ENCODE assay signal across 18 mouse cellular contexts in genomic region chr2:76334596-76334995, GRCm38 (mm10). TPM values are rescaled to one million over a fixed set of nuclear protein-coding genes. Genes with fewer than 3 reads are reported as not detected.
DNase-seq lines count a peak whose midpoint lies in the region; ATAC-seq and TF ChIP-seq lines count a peak whose summit lies in the region.
"Had no signal": no experiment of that assay in that cellular context is flagged by ENCODE, and none has a peak within 500 bp of the region (broad histone marks: within the 10 kb centered on the region; RNA-seq: fewer than 3 reads in every experiment).

No protein-coding gene starts in this region.

- no peaks in the 10 kb centered on the region for H3K9me3 ChIP-seq in hindbrain, postnatal 0 days (ENCODE audit: low read length)
- no peaks in the 10 kb centered on the region for H3K9me3 ChIP-seq in hindbrain, embryonic 11.5 days (ENCODE audit: control insufficient read depth, low read length)
- H3K9me3 ChIP-seq in lung, postnatal 0 days (ENCODE audit: low read length): no peaks in the 10 kb centered on the region
- H3K9me3 ChIP-seq in ES-E14 (ENCODE audit: control insufficient read depth, insufficient read depth, low read depth, low read length): no peaks in the 10 kb centered on the region
- H3K9me3 ChIP-seq: heart, embryonic 15.5 days; midbrain, embryonic 12.5 days had no signal

- 77% methylated on average over 5 of the region's 5 CpGs for WGBS in hindbrain, postnatal 0 days
- WGBS in hindbrain, embryonic 11.5 days: 84% methylated on average over 5 of the region's 5 CpGs
- WGBS in lung, postnatal 0 days: 78% methylated on average over 5 of the region's 5 CpGs

- no peak for ATAC-seq in hindbrain, postnatal 0 days
- ATAC-seq in hindbrain, embryonic 11.5 days (ENCODE audit: low FRiP score): no peak
- ATAC-seq in lung, postnatal 0 days: no peak

- H3K36me3 ChIP-seq in hindbrain, postnatal 0 days (ENCODE audit: insufficient read depth, low read length): no peaks in the 10 kb centered on the region
- H3K36me3 ChIP-seq in hindbrain, embryonic 11.5 days (ENCODE audit: control insufficient read depth, insufficient read depth, low read length): no peaks in the 10 kb centered on the region
- H3K36me3 ChIP-seq in lung, postnatal 0 days (ENCODE audit: insufficient read depth, low read length): no peaks in the 10 kb centered on the region
- H3K36me3 ChIP-seq in ES-E14 (ENCODE audit: control insufficient read depth, insufficient read depth, low read length, poor library complexity, severe bottlenecking): no peaks in the 10 kb centered on the region
- H3K36me3 ChIP-seq: heart, embryonic 15.5 days; midbrain, embryonic 12.5 days had no signal

- no peak overlapping the region for H3K4me2 ChIP-seq in hindbrain, postnatal 0 days (ENCODE audit: low read depth, low read length)
- no peak overlapping the region for H3K4me2 ChIP-seq in hindbrain, embryonic 11.5 days (replicated peaks; ENCODE audit: low read depth, low read length)
- H3K4me2 ChIP-seq in lung, postnatal 0 days (replicated peaks; ENCODE audit: low read depth, low read length): no peak overlapping the region
- H3K4me2 ChIP-seq: heart, embryonic 15.5 days; midbrain, embryonic 12.5 days had no signal

- TF ChIP-seq CTCF in hindbrain, postnatal 0 days (IDR thresholded peaks at IDR 0.05; ENCODE audit: low read depth): peak; percentile 49
- TF ChIP-seq CTCF in lung, postnatal 0 days (IDR thresholded peaks at IDR 0.05): peak; percentile 36; the same call in 1 of the 2 replicates

- no peak for TF ChIP-seq EP300 in lung, postnatal 0 days (IDR thresholded peaks at IDR 0.05)

- peak; percentile 49 for DNase-seq in hindbrain, postnatal 0 days (ENCODE audit: low spot score)
- no peak for DNase-seq in hindbrain, embryonic 11.5 days (ENCODE audit: low spot score)
- DNase-seq in lung, postnatal 0 days (ENCODE audit: low spot score): no peak
- DNase-seq in lung, postnatal 36 days: no peak
- peak; percentile 24 for DNase-seq in ES-E14 (ENCODE audit: low read depth, low spot score)
- peak; percentile 30 for DNase-seq in induced T-regulatory cell, adult 2 months (ENCODE audit: low read depth)
- no peak for DNase-seq in urinary bladder, postnatal 14 days (ENCODE audit: low spot score)
- DNase-seq: adrenal gland, adult 2 months; embryo, embryonic 11 days; gastrocnemius, postnatal 10 days; lung, adult 2 months; right cerebral cortex, postnatal 25 days; thymus, postnatal 36 days had no signal

- H3K27ac ChIP-seq in hindbrain, postnatal 0 days: no peak overlapping the region
- no peak overlapping the region for H3K27ac ChIP-seq in hindbrain, embryonic 11.5 days (ENCODE audit: low read depth, low read length)
- no peak overlapping the region for H3K27ac ChIP-seq in lung, postnatal 0 days (ENCODE audit: low read length)
- H3K27ac ChIP-seq in ES-E14 (ENCODE audit: insufficient read depth, low read depth, low read length, poor library complexity, severe bottlenecking): no peak overlapping the region
- H3K27ac ChIP-seq: heart, embryonic 15.5 days; midbrain, embryonic 12.5 days had no signal

- no peak overlapping the region for H3K4me3 ChIP-seq in hindbrain, postnatal 0 days (ENCODE audit: low read length)
- H3K4me3 ChIP-seq in hindbrain, embryonic 11.5 days (ENCODE audit: low read depth, low read length): no peak overlapping the region
- no peak overlapping the region for H3K4me3 ChIP-seq in lung, postnatal 0 days (ENCODE audit: low read depth, low read length)
- no peak overlapping the region for H3K4me3 ChIP-seq in ES-E14 (ENCODE audit: insufficient read depth in 1 of 2, low read depth in 1 of 2, low read length in 2 of 2, poor library complexity in 1 of 2, severe bottlenecking in 1 of 2)
- H3K4me3 ChIP-seq: heart, embryonic 15.5 days; midbrain, embryonic 12.5 days had no signal

- H3K27me3 ChIP-seq in hindbrain, postnatal 0 days (ENCODE audit: insufficient read depth, low read length): no peaks in the 10 kb centered on the region
- H3K27me3 ChIP-seq in hindbrain, embryonic 11.5 days (ENCODE audit: control insufficient read depth, insufficient read depth, low read length): no peaks in the 10 kb centered on the region
- 0 out of 2 replicates have a peak, but pooled peaks cover 3% of the 10 kb centered on the region for H3K27me3 ChIP-seq in lung, postnatal 0 days (replicated peaks; ENCODE audit: insufficient read depth, low read length)

- in situ Hi-C loops in ES-E14 (cut with MboI; ENCODE audit: low sequenced_read_pairs in 2 of 2, unreplicated experiment in 2 of 2): no loop called here

- no peaks in the 10 kb centered on the region for H3K4me1 ChIP-seq in hindbrain, postnatal 0 days (ENCODE audit: insufficient read depth, low read length)
- no peaks in the 10 kb centered on the region for H3K4me1 ChIP-seq in hindbrain, embryonic 11.5 days (replicated peaks; ENCODE audit: control insufficient read depth, insufficient read depth, low read length)
- H3K4me1 ChIP-seq in lung, postnatal 0 days (ENCODE audit: insufficient read depth, low read depth, low read length): no peaks in the 10 kb centered on the region
- H3K4me1 ChIP-seq in ES-E14 (ENCODE audit: control insufficient read depth in 2 of 2, insufficient read depth in 2 of 2, low read length in 2 of 2, poor library complexity in 1 of 2): peaks cover 0 to 3% of the 10 kb centered on the region in 2 experiments; a peak in 1 of 4 replicates

- no peak overlapping the region for H3K9ac ChIP-seq in hindbrain, postnatal 0 days (replicated peaks; ENCODE audit: low read length)
- H3K9ac ChIP-seq in hindbrain, embryonic 11.5 days (ENCODE audit: low read depth, low read length): no peak overlapping the region
- H3K9ac ChIP-seq in lung, postnatal 0 days (replicated peaks; ENCODE audit: low read depth): no peak overlapping the region
- no peak overlapping the region for H3K9ac ChIP-seq in ES-E14 (ENCODE audit: insufficient read depth, low read depth, low read length, poor library complexity, severe bottlenecking)
- H3K9ac ChIP-seq: heart, embryonic 15.5 days; midbrain, embryonic 12.5 days had no signal

TF ChIP-seq in ES-E14, 5 proteins besides CTCF, POLR2A, EP300 and RAD21:
- TF ChIP-seq MAFK (IDR thresholded peaks at IDR 0.05; ENCODE audit: insufficient read depth, low read depth, low read length) (0 out of 2 replicates have a peak, but pooled peaks have one; percentile 6), HCFC1 (IDR thresholded peaks at IDR 0.05; ENCODE audit: borderline replicate concordance, insufficient read depth, low read length) (no peak)
TF ChIP-seq in ES-E14: peak in this region for 1.

RNA-seq across cellular contexts. Expression of gene Pde11a, which starts 4.0 kb away (rescaled TPM):
- 0.58 and 3.1 TPM in 2 replicates for total RNA-seq in hindbrain, postnatal 0 days (2014; rRNA removed)
- polyA plus RNA-seq in hindbrain, postnatal 0 days (2015; fragmentation: Nextera tagmentation; extraction: Ambion mirVana): 1.0 and 1.3 TPM in 2 replicates
- 0.29 and 0.36 TPM in 2 replicates for polyA plus RNA-seq in hindbrain, embryonic 11.5 days (2014; fragmentation: Nextera tagmentation; extraction: Ambion mirVana)
- polyA plus RNA-seq in lung, postnatal 0 days (2015; fragmentation: Nextera tagmentation; extraction: Ambion mirVana): 0.16 TPM in 1 of 2 replicates, not detected in the other
- total RNA-seq in ES-E14 (2012; rRNA removed): 0.27 and 0.37 TPM in 2 replicates
- polyA plus RNA-seq: adrenal gland, adult 2 months; lung, adult 2 months had no signal

RNA-seq across cellular contexts. Expression of gene Cyct, which starts 25.7 kb away (rescaled TPM):
- total RNA-seq in hindbrain, postnatal 0 days (2014; rRNA removed): not detected in 2 replicates
- 0.29 and 0.31 TPM in 2 replicates for polyA plus RNA-seq in hindbrain, postnatal 0 days (2015; fragmentation: Nextera tagmentation; extraction: Ambion mirVana)
- not detected in 2 replicates for polyA plus RNA-seq in hindbrain, embryonic 11.5 days (2014; fragmentation: Nextera tagmentation; extraction: Ambion mirVana)
- polyA plus RNA-seq in lung, postnatal 0 days (2015; fragmentation: Nextera tagmentation; extraction: Ambion mirVana): not detected in 2 replicates
- total RNA-seq in ES-E14 (2012; rRNA removed): 8.9 and 9.3 TPM in 2 replicates
- total RNA-seq: adrenal gland, adult 2 months; gastrocnemius, postnatal 10 days; left cerebral cortex, postnatal 25 days had no signal
- polyA plus RNA-seq: adrenal gland, adult 2 months; lung, adult 2 months; midbrain, embryonic 12.5 days; neural tube, embryonic 14.5 days; stomach, embryonic 14.5 days had no signal

RNA-seq across cellular contexts. Expression of gene Rbm45, which starts 35.2 kb away (rescaled TPM):
- total RNA-seq in hindbrain, postnatal 0 days (2014; rRNA removed): 27.1 and 32.6 TPM in 2 replicates
- 15.1 and 15.3 TPM in 2 replicates for polyA plus RNA-seq in hindbrain, postnatal 0 days (2015; fragmentation: Nextera tagmentation; extraction: Ambion mirVana)
- 17.2 and 19.1 TPM in 2 replicates for polyA plus RNA-seq in hindbrain, embryonic 11.5 days (2014; fragmentation: Nextera tagmentation; extraction: Ambion mirVana)
- polyA plus RNA-seq in lung, postnatal 0 days (2015; fragmentation: Nextera tagmentation; extraction: Ambion mirVana): 12.7 and 16.0 TPM in 2 replicates
- total RNA-seq in ES-E14 (2012; rRNA removed): 27.5 and 35.3 TPM in 2 replicates

Comparison
In these comparisons a context has a peak if more than half of its experiments do, and no peak if none do; other contexts are left out.
1. DNase-seq: peak in hindbrain, postnatal 0 days (single experiment), ES-E14 (single experiment) and induced T-regulatory cell, adult 2 months (single experiment); none in hindbrain, embryonic 11.5 days (single experiment), lung, postnatal 0 days (single experiment), lung, postnatal 36 days (single experiment) and urinary bladder, postnatal 14 days (single experiment).